Mouse (Mus musculus) brain, embryonic 14.5 days (tissue): ENCODE data around the gene Adgra1. TPM values are rescaled to one million over a fixed set of nuclear protein-coding genes. Genes with fewer than 3 reads are reported as not detected.
A peak's percentile ranks its signal among the peaks of the same experiment; 100 is the strongest.

ENCODE experiments used
- DNase-seq: peaks from one replicate; pipeline ENCODE4 v3.0.0-alpha.2; 2011; ENCODE audit warnings: low read depth
- CTCF ChIP-seq: fragments of 200-500 bp; IDR thresholded peaks from 2 replicates; pipeline ENCODE4 v1.5.1; 2012; ENCODE audit warnings: inconsistent platforms, mild to moderate bottlenecking, moderate library complexity, borderline replicate concordance; ENCODE audit not compliant: insufficient read depth, insufficient read length; ENCODE audit errors: extremely low read depth
- POLR2A ChIP-seq: fragments of 200-500 bp; IDR thresholded peaks from 2 replicates; pipeline ENCODE4 v1.6.1; 2012; ENCODE audit warnings: mild to moderate bottlenecking, inconsistent platforms, borderline replicate concordance; ENCODE audit not compliant: poor library complexity, insufficient read depth, insufficient read length, severe bottlenecking; ENCODE audit errors: extremely low read depth
- polyA plus RNA-seq: library from polyadenylated mRNA; depleted of rRNA; stranded (reverse); fragments of >200 nt; gene quantifications from 2 replicates; pipeline ENCODE4 v1.2.3, GENCODE M21; 2012

Adgra1 gene
- polyA plus RNA-seq, 1 experiment: 13.4 TPM

- DNase-seq: peak; percentile 47
- no peak for TF ChIP-seq CTCF
- no peak for TF ChIP-seq POLR2A
Observed at GRCm38 (mm10) chr7:139855261-139855660, 21.3 kb downstream of the Adgra1 start.

- TF ChIP-seq CTCF (peak; percentile 79; the same call in 1 of the 2 replicates), POLR2A (no peak)
- peak; percentile 86 for DNase-seq
Observed at GRCm38 (mm10) chr7:139861411-139861810, 27.4 kb downstream of the Adgra1 start.

DNA sequence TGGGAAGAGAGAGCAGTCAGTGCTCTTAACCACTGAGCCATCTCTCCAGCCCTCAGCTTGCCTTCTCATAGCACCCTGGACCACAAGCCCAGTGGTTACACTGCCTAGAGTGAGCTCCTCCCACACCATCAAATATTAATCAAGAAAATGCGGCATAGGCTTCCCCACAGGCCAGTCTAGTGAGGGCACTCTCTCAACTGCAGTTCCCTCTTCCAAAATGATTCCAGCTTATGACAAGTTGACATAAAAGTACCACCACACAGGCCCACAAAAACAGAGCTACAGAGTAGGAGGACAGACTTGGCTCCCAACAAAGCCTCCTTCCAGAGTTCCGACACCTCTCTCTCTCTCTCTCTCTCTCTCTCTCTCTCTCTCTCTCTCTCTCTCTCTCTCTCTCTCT, 29.1 kb downstream of the Adgra1 start:
- DNase-seq: no peak
- TF ChIP-seq CTCF (no peak), POLR2A (no peak)

DNA sequence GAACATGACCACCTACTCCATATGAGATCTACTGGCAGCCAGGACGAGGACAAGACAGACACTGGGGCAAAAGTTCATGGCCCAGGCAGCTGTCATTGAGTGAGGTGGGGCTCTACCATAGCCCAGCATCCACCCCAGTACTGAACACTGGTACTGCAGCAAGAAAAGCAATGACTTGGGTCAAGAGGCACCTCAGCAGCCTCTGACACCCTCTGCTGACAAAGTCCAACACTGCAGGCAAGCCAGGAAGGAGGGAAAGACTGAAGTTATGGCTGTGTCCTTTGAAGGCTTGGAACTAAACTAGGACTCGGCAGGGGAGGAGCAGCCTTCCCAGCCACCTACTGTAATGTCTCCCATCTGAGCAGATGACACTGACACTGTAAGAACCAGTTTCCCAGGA, 30.3 kb downstream of the Adgra1 start:
- no peak for DNase-seq
- TF ChIP-seq POLR2A: no peak
- peak; percentile 42; the same call in 1 of the 2 replicates for TF ChIP-seq CTCF

GRCm38 (mm10) chr7:139864871-139865270, 30.9 kb downstream of the Adgra1 start:
- DNase-seq: no peak
- TF ChIP-seq POLR2A: no peak
- no peak for TF ChIP-seq CTCF

- TF ChIP-seq CTCF: no peak
- TF ChIP-seq POLR2A: no peak
- DNase-seq: peak; percentile 74
Observed at GRCm38 (mm10) chr7:139871014-139871413, 37.0 kb downstream of the Adgra1 start.

DNA sequence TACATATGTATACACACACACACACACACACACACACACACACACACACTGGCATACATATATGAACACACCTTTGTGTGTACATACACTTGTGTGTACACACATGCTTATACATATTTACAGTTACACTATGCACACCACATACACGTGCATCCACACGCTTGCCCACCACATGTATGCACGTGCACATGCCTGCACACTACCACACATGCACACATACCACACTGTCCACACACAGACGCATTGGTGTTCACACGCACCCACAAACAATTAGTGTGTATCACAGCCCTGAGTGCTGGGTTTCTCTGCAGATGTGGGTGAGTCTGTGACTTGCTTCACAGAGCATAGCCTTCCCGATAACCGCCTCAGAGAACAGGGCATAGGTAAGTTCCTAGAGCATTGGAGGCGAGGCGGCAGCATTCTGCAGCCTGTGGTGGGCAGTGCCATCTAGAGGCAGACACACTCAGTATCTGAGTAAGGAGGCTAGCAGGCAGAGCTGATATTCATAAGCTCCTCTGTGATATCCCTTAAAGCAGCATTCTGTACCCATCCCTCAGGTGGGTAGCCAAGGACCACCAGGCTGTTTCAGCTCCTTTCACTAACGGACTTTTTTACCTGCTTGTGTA, 43.3 kb downstream of the Adgra1 start:
- peak; percentile 87 for TF ChIP-seq CTCF
- TF ChIP-seq POLR2A: no peak
- peak; percentile 81 for DNase-seq

DNA sequence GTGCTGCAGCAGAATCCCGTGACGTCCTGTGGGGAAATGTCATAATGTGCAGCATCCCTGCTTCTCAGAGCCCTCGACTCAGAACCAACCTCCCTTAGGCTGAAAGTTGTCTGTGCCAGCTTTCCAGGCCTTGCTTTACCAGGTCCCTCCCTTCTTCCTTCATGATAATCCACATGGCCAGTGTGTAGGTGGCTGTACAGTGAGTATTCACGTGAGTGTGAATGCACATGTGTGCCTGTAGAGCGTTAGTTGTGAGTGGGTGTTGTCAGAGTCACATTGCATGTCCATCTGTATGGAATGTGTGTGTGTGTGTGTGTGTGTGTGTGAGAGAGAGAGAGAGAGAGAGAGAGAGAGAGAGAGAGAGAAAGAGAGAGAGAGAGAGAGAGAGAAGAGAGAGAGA, 44.1 kb downstream of the Adgra1 start:
- peak; percentile 7 for DNase-seq
- TF ChIP-seq CTCF (no peak), POLR2A (no peak)

GRCm38 (mm10) chr7:139878621-139879020, 44.6 kb downstream of the Adgra1 start:
- no peak for TF ChIP-seq CTCF
- no peak for TF ChIP-seq POLR2A
- DNase-seq: peak; percentile 8

- TF ChIP-seq POLR2A (no peak), CTCF (no peak)
- no peak for DNase-seq
Observed at GRCm38 (mm10) chr7:139883545-139883944, 49.6 kb downstream of the Adgra1 start.

- DNase-seq: no peak
- TF ChIP-seq POLR2A (no peak), CTCF (no peak)
Observed at GRCm38 (mm10) chr7:139891779-139892178, 57.8 kb downstream of the Adgra1 start.

GRCm38 (mm10) chr7:139894655-139895557, 60.9 kb downstream of the Adgra1 start, which contains the start of gene Kndc1:
Kndc1 (plus strand) TSS chr7:139894696.
- TF ChIP-seq CTCF (no peak), POLR2A (no peak)
- DNase-seq: peak; percentile 65

DNA sequence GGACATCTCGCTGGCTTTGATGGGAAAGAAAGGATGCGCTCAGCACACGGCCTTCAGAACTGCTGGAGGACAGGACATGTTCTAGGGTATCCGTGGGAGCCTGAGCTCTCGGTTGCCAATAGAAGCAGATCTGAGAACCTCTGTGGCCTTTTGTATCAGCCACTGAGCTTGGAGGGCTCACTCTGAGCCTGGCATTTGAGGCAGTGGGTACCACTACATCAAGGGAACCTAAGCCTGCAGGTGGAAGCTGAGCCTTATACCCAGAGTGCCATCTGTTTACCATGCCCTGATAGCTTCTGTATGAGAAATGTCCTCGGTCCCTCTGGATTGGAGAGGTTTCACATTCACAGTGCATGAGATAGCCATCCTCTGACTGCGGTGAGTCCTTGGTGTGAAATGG, 62.3 kb downstream of the Adgra1 start:
- no peak for TF ChIP-seq CTCF
- no peak for TF ChIP-seq POLR2A
- DNase-seq: no peak
